Mouse (Mus musculus): ENCODE measurements around the gene Olfr345. TPM values are rescaled to one million over a fixed set of nuclear protein-coding genes. Genes with fewer than 3 reads are reported as not detected.

Gene Olfr345
- total RNA-seq (2023) = not detected

DNA sequence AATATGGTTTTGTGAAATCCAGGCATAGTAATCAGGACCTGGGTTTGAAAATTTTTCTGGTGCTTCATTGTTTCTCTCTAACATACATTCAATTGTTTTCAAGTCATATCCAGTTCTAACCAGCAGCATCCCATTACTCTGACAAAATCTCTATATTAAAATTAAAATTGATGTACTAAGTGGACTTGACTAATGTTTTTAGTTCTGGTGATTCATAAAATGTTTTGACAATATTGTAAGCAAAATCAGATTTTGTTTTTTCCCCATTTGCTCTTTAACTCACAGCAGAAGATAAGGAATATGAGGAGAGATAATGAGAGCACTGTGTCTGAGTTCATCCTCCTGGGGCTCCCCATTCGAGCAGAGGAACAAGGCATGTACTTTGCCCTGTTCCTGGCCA, at the start of gene Olfr345:
TSS of gene Olfr345 (plus strand) at position 301 of the 400 bp plus-strand sequence.

DNA sequence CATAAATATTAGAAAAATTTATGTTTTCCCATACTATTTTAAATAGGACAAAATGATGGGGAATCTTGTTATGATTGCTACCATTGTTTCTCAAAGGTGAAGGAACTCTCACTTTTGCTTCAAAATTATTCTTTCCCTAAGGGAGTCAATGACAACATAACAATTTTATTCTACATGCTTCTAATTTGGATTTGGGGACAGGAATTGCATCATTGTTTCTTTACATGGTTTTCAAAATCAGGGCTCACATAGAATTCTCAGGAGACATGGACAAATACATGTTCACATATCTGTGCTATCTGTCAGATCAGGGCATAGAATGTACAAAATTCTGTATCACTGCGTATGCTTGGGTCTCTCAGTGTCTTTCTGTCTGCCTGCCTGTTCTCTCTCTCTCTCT, 45.6 kb downstream of the Olfr345 start, which contains the start of gene Olfr346:
TSS of gene Olfr346 (plus strand) at position 301 of the 400 bp plus-strand sequence.

Other genes with a start within 250 kb of the Olfr345 start
- not detected for gene Olfr339, start 221.1 kb upstream of the Olfr345 start, total RNA-seq (2023)
- not detected for gene Olfr340, start 187.5 kb upstream of the Olfr345 start, total RNA-seq (2023)
- not detected for gene Olfr341, start 157.6 kb upstream of the Olfr345 start, total RNA-seq (2023)
- gene Olfr342, start 115.0 kb upstream of the Olfr345 start, total RNA-seq (2023) = not detected
- gene Olfr344, start 73.4 kb upstream of the Olfr345 start, total RNA-seq (2023) = not detected
- not detected for gene Olfr346, start 45.7 kb downstream of the Olfr345 start, total RNA-seq (2023)
- gene Olfr347, start 91.9 kb downstream of the Olfr345 start, total RNA-seq (2023) = not detected
- not detected for gene Olfr348, start 144.2 kb downstream of the Olfr345 start, total RNA-seq (2023)
- not detected for gene Olfr50, start 150.5 kb downstream of the Olfr345 start, total RNA-seq (2023)
- not detected for gene Olfr3, start 177.0 kb downstream of the Olfr345 start, total RNA-seq (2023)
- gene Olfr350, start 206.3 kb downstream of the Olfr345 start, total RNA-seq (2023) = not detected
- not detected for gene Olfr351, start 222.6 kb downstream of the Olfr345 start, total RNA-seq (2023)
- gene Olfr352, start 228.4 kb downstream of the Olfr345 start, total RNA-seq (2023) = not detected